Mouse (Mus musculus) cerebellum, adult 9-11 months (tissue): Measurements from ENCODE around the gene Marc2.

Experiments used
- DNase-seq: peaks from one replicate; pipeline ENCODE4 v3.0.0; 2022

Marc2 gene

DNA sequence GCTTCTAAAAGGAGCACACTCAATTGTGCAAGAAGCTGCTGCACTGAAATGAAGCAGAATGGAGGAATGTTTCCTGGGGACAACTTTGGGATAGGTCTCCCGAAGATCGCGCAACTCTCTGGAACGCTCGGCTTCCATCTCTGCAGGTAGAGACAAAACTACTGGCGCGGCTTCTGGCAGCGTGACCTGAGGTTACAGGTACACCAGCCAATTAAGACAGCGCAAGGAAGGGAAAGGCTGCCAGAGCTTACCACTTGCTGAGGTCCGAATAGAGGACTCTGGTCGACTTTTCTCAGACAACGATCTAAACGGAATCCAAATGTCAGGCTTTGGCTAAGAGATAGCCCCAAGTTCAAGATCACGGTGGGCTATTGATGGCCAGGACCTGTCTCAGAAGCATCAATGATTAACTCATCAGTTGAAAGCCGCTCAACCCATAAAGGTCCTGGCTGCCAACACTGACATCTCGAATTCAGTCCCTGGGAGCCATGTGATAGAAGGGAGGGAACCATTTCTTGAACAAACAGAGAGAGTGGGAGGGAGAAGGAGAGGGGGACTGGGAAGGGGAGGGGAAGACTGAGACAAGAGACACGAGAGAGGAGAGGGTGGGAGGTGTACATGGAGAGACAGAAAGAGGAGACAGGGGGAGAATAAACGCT, at the start of gene Marc2:
Marc2 (minus strand) TSS at position 360 of the 659 bp plus-strand sequence.
- no peak for DNase-seq

- DNase-seq = no peak
Measured at GRCm38 (mm10) chr1:184891998-184892397, 45.7 kb upstream of the Marc2 start.

GRCm38 (mm10) chr1:184889454-184889853, 43.2 kb upstream of the Marc2 start:
- DNase-seq = no peak

DNA sequence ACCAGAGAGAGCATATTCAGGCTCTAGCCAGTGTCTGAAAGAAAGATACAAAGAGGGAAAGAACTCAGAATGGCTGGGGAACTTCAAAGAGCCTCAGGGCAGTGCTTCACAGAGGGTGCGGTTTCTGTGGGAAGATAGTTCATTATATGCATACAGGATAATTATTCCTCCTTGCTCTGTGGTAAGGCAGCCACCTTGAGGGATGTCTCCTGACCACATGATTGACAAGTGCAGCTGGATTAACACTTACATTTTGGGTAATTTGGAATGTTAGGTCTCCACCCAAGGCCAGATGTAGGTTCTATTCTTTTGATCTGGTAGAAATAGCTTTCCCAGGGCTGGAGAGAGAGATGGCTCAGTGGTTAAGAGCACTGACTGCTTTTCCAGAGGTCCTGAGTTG, 39.9 kb upstream of the Marc2 start:
- DNase-seq = no peak

DNA sequence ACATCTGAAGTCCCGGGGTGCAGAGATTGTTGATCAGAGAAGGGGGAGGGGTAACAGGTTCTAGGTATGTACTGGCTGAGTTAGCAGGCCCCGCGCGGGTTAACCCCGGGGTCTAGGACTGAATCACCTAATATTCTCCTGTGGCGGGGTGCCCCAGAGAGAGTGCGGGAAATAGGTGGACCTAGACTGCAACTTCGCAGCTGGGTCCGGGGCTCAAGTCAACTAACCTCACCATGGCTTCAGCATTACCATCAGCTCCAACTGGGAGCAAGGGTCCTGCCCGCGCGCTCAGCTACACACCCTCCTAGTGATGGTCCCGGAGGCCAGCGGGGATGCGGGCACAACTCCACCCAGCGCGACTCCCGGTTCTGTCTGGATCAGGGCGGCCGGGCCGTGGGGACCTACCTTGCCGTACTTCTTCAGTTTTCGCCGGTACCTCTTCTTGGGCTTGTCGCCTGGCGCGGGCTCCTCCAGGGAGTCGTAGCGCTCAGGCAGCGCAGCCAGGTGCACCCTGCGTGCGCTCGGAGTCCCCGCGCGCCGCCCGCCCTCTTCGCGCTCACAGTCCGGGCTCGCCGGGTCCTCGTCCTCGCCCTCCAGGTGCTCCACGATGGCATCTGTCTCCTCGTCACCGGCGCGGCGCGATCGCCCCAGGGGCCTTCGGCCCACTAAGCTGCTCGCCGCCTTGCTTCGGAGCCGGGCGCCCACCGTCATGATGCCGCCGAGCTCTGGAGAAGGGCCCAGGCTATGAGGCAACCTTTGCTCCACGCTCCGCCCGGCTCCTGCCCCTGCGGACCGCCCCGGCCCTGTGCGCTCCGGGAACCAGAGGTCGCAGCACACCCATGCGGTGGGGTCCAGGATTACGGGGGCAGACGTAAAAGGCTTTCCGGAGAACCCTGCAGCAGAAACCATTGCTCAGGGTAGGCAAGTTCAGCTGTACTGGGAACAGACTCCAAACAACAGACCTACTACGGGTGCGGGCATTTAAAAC, 36.3 kb upstream of the Marc2 start, which contains the start of gene C130074G19Rik:
C130074G19Rik (minus strand) TSS at position 938 of the 988 bp plus-strand sequence.
- DNase-seq = no peak

- DNase-seq = no peak
Measured at GRCm38 (mm10) chr1:184881861-184882260, 35.6 kb upstream of the Marc2 start.

DNA sequence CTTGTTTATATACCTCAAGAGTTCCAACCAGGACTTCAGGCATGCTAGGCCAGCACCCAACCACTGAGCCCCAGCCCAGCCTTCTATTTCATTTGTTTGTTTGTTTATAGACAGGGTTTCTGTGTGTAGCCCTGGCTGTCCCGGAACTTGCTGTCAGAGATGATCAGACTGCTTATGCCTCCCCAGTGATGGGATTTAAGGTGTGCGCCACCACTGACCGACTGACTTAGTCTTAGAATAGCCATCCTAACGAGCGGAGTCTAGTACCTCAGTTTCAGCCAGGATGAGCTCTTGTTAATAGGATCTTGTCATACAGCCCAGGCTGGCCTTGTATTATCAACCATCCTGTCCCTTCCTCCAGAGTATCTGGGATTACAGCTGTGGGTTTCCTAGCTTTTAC, 35.0 kb upstream of the Marc2 start:
- DNase-seq = no peak

DNA sequence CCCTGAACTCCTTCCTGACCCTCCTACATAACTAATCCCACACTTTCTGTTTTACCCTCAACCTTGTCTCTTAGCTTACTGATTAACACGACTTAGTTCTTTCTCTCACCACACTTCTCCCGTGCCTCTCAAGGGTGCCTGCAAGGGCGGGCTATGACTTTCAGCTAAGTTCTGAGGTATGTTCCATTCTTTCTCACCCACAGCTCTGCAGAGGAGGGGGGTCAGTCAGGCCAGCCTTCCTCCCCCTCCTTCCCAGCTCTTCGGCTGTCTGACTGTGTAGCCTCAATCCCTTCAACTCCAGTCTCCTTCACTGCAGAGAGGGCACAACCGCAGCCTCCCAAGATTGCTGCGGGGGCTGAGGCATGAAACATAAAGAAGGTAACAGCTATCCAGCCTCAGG, 32.6 kb upstream of the Marc2 start:
- no peak for DNase-seq

- DNase-seq = no peak
Measured at GRCm38 (mm10) chr1:184877306-184877705, 31.1 kb upstream of the Marc2 start.

GRCm38 (mm10) chr1:184873910-184874309, 27.7 kb upstream of the Marc2 start:
- DNase-seq = no peak

- DNase-seq = no peak
Measured at GRCm38 (mm10) chr1:184872069-184872819, 26.0 kb upstream of the Marc2 start.

- DNase-seq = no peak
Measured at GRCm38 (mm10) chr1:184871506-184871905, 25.3 kb upstream of the Marc2 start.

GRCm38 (mm10) chr1:184870646-184871385, 24.6 kb upstream of the Marc2 start:
- no peak for DNase-seq

DNA sequence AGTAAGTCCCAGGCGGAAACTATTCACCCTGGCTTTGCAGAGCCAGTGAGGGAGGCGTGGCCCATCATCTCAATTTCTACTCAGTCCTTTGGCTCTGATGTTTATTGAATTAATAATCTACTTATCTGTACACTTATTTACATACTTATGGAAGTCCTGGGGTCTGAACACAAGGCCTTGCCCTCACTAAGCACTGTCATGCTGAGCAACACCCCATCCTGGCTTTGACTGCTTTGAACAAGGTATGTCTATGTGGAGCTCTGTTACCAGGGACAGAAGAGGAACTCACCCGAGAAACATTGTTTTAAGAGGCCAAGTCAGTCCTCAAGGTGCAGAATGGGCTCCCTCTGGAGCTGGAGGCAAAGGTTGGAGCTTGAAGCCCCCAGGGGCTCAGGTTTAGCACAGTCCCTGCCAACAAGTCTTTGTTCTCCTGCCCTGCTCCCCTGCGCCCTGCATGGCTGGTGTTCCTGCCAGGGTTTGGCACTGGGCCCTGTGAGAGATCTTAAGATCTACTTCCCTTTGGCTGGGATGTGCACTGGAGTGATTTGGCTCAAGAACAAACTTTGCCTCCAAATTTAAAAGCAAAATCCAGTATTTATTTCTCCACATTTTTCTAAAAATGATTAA, 23.8 kb upstream of the Marc2 start:
- DNase-seq = no peak

DNA sequence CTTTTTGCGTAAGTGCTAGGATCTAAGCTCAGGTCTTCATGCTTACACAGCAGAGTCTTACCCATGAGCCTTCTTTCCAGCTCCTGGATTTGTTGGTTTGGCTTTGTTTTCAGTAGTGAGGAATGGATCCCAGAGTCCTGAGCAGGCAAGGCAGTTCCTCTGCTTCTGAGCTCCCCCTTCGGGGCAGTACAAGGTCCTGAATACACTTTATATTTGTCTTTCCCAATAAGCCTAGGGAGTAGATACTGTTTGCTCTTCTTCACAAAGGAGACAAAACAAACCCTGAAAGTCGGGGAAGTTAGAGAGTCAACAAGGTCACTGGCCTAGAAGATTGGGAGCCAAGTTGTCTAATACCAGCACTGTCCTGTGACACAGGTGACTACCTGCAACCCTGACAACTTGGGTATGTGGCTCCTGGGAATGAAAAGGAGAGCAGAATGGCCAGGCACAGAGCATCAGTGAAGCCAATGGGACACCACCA, 21.4 kb upstream of the Marc2 start:
- DNase-seq = no peak

DNA sequence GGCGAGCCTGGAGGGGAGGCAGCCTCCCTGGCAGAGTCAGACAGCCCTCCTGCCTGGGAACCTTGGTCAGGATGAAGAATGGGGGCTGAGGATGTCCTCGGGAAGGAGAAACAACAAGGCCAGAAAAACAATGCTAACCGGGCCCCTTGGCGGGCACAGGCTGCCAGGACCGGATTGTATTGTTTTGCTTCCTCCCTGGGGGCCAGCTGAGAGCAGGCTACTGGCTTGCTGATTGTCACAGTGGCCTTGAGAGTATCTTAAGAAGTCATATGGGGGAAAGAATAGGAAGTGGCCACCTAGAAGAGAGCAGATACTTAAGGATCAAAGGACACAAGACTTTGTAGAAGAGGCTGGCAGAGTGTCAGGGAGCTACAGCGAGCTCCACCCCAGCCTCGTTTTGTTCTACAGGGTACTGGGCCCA, 18.1 kb upstream of the Marc2 start:
- no peak for DNase-seq

GRCm38 (mm10) chr1:184862636-184863035, 16.4 kb upstream of the Marc2 start:
- DNase-seq = no peak

DNA sequence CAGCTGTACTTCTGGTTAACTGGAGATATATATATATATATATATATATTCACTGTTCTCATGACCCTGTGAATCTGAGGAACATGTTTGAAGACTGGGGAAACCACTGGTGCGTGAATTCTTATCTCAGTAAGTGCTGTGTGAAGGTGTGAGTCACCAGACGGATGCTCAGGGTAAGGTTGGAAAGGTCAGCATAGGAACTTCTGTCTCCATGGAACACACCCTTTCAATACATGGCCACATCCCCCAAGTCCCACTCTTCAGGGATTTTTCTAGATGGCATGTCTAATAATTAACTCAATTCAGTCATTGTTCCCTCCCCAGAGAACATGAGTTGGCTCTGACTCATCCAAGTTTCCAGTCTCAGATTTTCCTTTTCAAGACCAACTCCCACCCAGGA, 15.3 kb upstream of the Marc2 start:
- no peak for DNase-seq

DNA sequence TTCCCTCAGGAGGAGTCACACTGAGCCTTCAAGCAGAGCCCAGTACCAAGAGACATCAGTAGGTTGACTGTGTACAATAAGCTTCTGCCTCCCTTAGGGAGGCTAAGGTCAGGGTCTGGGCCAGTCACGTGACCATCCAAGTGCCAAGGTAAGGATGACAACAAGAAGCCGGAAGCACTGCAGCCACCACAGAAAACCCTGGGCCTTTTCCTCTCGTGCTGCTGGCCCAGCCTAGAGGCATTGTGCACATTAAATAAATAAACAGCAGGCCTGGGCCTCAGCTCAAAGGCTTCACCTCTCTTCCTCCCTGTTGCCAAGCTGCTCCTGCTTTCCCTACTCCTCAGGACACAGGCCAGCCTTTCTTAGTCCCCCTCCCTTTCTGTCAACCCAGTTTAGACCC, 14.0 kb upstream of the Marc2 start:
- no peak for DNase-seq

DNA sequence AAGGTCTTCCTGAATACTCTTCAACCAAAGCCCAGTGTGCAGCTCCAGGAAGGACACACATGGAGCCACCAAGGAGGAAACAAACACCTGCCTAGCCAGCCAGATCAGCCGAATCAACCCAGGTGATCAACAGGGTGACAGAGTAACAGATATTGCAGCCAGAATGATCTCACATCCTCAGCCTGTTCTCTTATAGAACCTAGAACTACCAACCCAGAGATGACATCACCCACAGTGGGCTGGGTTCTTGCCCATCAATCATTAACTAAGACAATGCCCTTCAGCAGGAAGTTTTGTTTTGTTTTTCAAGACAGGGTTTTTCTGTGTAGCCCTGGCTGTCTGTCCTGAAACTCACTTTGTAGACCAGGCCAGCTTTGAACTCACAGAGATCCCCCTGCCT, 12.0 kb upstream of the Marc2 start:
- DNase-seq = no peak

GRCm38 (mm10) chr1:184857216-184857615, 11.0 kb upstream of the Marc2 start:
- no peak for DNase-seq

DNA sequence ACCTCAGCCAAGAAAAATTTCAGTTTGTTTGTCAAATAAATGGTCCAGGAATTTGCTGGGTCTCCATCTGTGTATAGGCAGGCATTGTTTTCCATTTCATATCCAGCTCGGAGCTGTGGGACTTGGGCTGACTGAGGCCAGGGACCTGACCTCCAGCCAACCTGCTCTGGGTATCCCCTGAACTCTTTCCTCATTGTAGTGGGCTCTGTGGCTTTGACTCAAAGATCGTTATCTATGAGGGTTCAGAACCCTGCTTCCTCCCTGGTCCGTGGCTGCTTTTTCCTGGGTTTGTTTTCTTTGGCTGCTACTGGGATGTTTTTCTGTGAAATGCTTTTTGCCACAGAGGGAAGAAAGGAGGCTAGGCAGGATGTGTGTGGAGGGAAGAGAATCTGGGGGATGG, 7.7 kb upstream of the Marc2 start:
- no peak for DNase-seq
